Mouse (Mus musculus) hindbrain, embryonic 11.5 days (tissue): ENCODE results near the gene Rarg. TPM values are rescaled to one million over a fixed set of nuclear protein-coding genes. Genes with fewer than 3 reads are reported as not detected.
A peak's percentile ranks its signal among the peaks of the same experiment; 100 is the strongest.

Source experiments
- ATAC-seq: fragments of 200-750 bp; cut with Nextera tagmentation; 2 replicates; pipeline ENCODE4 v1.8.0; 2017; ENCODE audit warnings: mild to moderate bottlenecking, moderate TSS enrichment, moderate library complexity; ENCODE audit not compliant: low FRiP score
- DNase-seq: peaks from one replicate; pipeline ENCODE4 v3.0.0-alpha.2; 2015; ENCODE audit warnings: low spot score
- H3K27ac ChIP-seq: fragments of 300-500 bp; sonication (generic); 2 replicates; pipeline ENCODE4 v1.5.1; 2014; ENCODE audit warnings: mild to moderate bottlenecking, low read depth, low read length
- H3K27me3 ChIP-seq: fragments of 300-500 bp; sonication (generic); 2 replicates; pipeline ENCODE4 v1.6.1; 2014; ENCODE audit warnings: mild to moderate bottlenecking, low read length, moderate library complexity, mixed read lengths; ENCODE audit not compliant: control insufficient read depth, insufficient read depth
- H3K36me3 ChIP-seq: fragments of 300-500 bp; sonication (generic); 2 replicates; pipeline ENCODE4 v1.6.1; 2014; ENCODE audit warnings: mild to moderate bottlenecking, low read length, moderate library complexity, mixed read lengths; ENCODE audit not compliant: control insufficient read depth, insufficient read depth
- H3K4me1 ChIP-seq: fragments of 300-500 bp; sonication (generic); replicated peaks from 2 replicates; pipeline ENCODE4 v1.6.1; 2014; ENCODE audit warnings: low read length, mixed read lengths; ENCODE audit not compliant: control insufficient read depth, insufficient read depth
- H3K4me2 ChIP-seq: fragments of 300-500 bp; sonication (generic); replicated peaks from 2 replicates; pipeline ENCODE4 v1.6.1; 2014; ENCODE audit warnings: mild to moderate bottlenecking, low read depth, low read length
- H3K4me3 ChIP-seq: fragments of 300-500 bp; sonication (generic); 2 replicates; pipeline ENCODE4 v1.5.1; 2014; ENCODE audit warnings: low read depth, low read length
- H3K9ac ChIP-seq: fragments of 300-500 bp; sonication (generic); 2 replicates; pipeline ENCODE4 v1.6.1; 2014; ENCODE audit warnings: low read depth, low read length
- H3K9me3 ChIP-seq: fragments of 300-500 bp; sonication (generic); 2 replicates; pipeline ENCODE4 v1.6.1; 2016; ENCODE audit warnings: low read length; ENCODE audit not compliant: control insufficient read depth
- WGBS: fragments of 180-500 bp; shearing (Covaris S2); extraction: QIAGEN DNeasy Blood & Tissue Kit; methylation state at CpG from one replicate; pipeline ENCODE4 v1.1.7; 2014; 5-methylcytosine and 5-hydroxymethylcytosine counted together
- polyA plus RNA-seq: library from polyadenylated mRNA; unstranded; fragments of >200 nt; fragmentation: Nextera tagmentation; extraction: Ambion mirVana; gene quantifications from 2 replicates; pipeline ENCODE4 v1.2.1, GENCODE M21; 2014

Rarg gene
- polyA plus RNA-seq, 1 experiment from 2014 or later = 20.3 TPM

- WGBS = 7% methylated on average over 14 of the region's 19 CpGs
- Histone ChIP-seq H3K4me2 (peak overlapping the region; percentile 98), H3K4me3 (0 out of 2 replicates have a peak overlapping the region, but pooled peaks have one; percentile 12), H3K27me3 (peaks cover 64% of the 10 kb centered on the region), H3K9ac (no peak overlapping the region), H3K36me3 (no peaks in the 10 kb centered on the region), H3K4me1 (peaks cover 19% of the 10 kb centered on the region), H3K9me3 (no peaks in the 10 kb centered on the region), H3K27ac (no peak overlapping the region)
- no peak for DNase-seq
- no peak for ATAC-seq
Observed at GRCm38 (mm10) chr15:102244306-102245191, 12.8 kb downstream of the Rarg start.

- peaks cover 19% of the 10 kb centered on the region for H3K4me1 ChIP-seq
- peak overlapping the region; percentile 18; the same call in 1 of the 2 replicates for H3K4me2 ChIP-seq
- peak; percentile 31 for DNase-seq
- 9% methylated on average over 21 of the region's 22 CpGs for WGBS
- H3K36me3 ChIP-seq = no peaks in the 10 kb centered on the region
- no peak overlapping the region for H3K9ac ChIP-seq
- H3K4me3 ChIP-seq = 0 out of 2 replicates have a peak overlapping the region, but pooled peaks have one; percentile 13
- H3K27ac ChIP-seq = no peak overlapping the region
- H3K9me3 ChIP-seq = no peaks in the 10 kb centered on the region
- no peak for ATAC-seq
- peaks cover 57% of the 10 kb centered on the region for H3K27me3 ChIP-seq
Observed at GRCm38 (mm10) chr15:102243229-102244190, 13.8 kb downstream of the Rarg start.

- peaks cover 19% of the 10 kb centered on the region for H3K4me1 ChIP-seq
- H3K36me3 ChIP-seq = no peaks in the 10 kb centered on the region
- DNase-seq (no peak), ATAC-seq (no peak)
- no peak overlapping the region for H3K4me2 ChIP-seq
- 31% methylated on average over 12 of the region's 12 CpGs for WGBS
- H3K9ac ChIP-seq = no peak overlapping the region
- no peak overlapping the region for H3K27ac ChIP-seq
- no peaks in the 10 kb centered on the region for H3K9me3 ChIP-seq
- no peak overlapping the region for H3K4me3 ChIP-seq
- peaks cover 51% of the 10 kb centered on the region for H3K27me3 ChIP-seq
Observed at GRCm38 (mm10) chr15:102242404-102243228, 14.7 kb downstream of the Rarg start.

GRCm38 (mm10) chr15:102240607-102241006 is 16.7 kb downstream of the Rarg start:
- no peaks in the 10 kb centered on the region for H3K9me3 ChIP-seq
- peaks cover 34% of the 10 kb centered on the region for H3K27me3 ChIP-seq
- H3K27ac ChIP-seq = no peak overlapping the region
- H3K4me3 ChIP-seq = no peak overlapping the region
- H3K9ac ChIP-seq = no peak overlapping the region
- WGBS = 78% methylated on average over 4 of the region's 4 CpGs
- H3K4me2 ChIP-seq = no peak overlapping the region
- DNase-seq (no peak), ATAC-seq (no peak)
- peaks cover 11% of the 10 kb centered on the region for H3K4me1 ChIP-seq
- no peaks in the 10 kb centered on the region for H3K36me3 ChIP-seq

- no peak overlapping the region for H3K27ac ChIP-seq
- H3K4me1 ChIP-seq = peaks cover 11% of the 10 kb centered on the region
- WGBS = 85% methylated on average over 11 of the region's 11 CpGs
- DNase-seq (no peak), ATAC-seq (no peak)
- no peaks in the 10 kb centered on the region for H3K9me3 ChIP-seq
- H3K4me2 ChIP-seq = no peak overlapping the region
- H3K36me3 ChIP-seq = no peaks in the 10 kb centered on the region
- no peak overlapping the region for H3K9ac ChIP-seq
- H3K27me3 ChIP-seq = peaks cover 26% of the 10 kb centered on the region
- no peak overlapping the region for H3K4me3 ChIP-seq
Observed at GRCm38 (mm10) chr15:102239851-102240250, 17.5 kb downstream of the Rarg start.

GRCm38 (mm10) chr15:102239260-102239590 is 18.1 kb downstream of the Rarg start:
- H3K9ac ChIP-seq = no peak overlapping the region; the same call in 1 of the 2 replicates

GRCm38 (mm10) chr15:102238543-102239259 is 18.6 kb downstream of the Rarg start:
- no peak for ATAC-seq

More at GRCm38 (mm10) chr15:102239260-102239590, 18.1 kb downstream of the Rarg start:
- DNase-seq = peak; percentile 91
- Histone ChIP-seq H3K4me1 (peaks cover 11% of the 10 kb centered on the region), H3K4me2 (no peak overlapping the region), H3K9me3 (no peaks in the 10 kb centered on the region), H3K27me3 (peaks cover 21% of the 10 kb centered on the region), H3K36me3 (no peaks in the 10 kb centered on the region), H3K27ac (no peak overlapping the region), H3K4me3 (no peak overlapping the region)
- WGBS = 9% methylated on average over 9 of the region's 9 CpGs
- ATAC-seq = peak; percentile 75

More at GRCm38 (mm10) chr15:102238543-102239259, 18.6 kb downstream of the Rarg start:
- DNase-seq = no peak
- Histone ChIP-seq H3K36me3 (no peaks in the 10 kb centered on the region), H3K4me1 (peaks cover 9% of the 10 kb centered on the region), H3K27ac (no peak overlapping the region), H3K27me3 (peaks cover 16% of the 10 kb centered on the region), H3K4me3 (no peak overlapping the region), H3K9ac (no peak overlapping the region), H3K9me3 (no peaks in the 10 kb centered on the region), H3K4me2 (no peak overlapping the region)
- WGBS = 89% methylated on average over 14 of the region's 14 CpGs
